Mouse (Mus musculus) heart, embryonic 10.5 days (tissue): ENCODE measurements at regions not wholly inside any gene's neighbourhood (a gene's known extent, or its start where the extent isn't known, plus 50 kb on each side); places are given as distances from the start of the nearest gene placed in this dataset.

ENCODE experiments used
- DNase-seq: peaks from one replicate; pipeline ENCODE4 v3.0.0-alpha.2; 2017; ENCODE audit warnings: low spot score
- H3K27ac ChIP-seq: fragments of 300-500 bp; sonication (generic); 2 replicates; pipeline ENCODE4 v1.5.1; 2016; ENCODE audit warnings: mild to moderate bottlenecking
- H3K27me3 ChIP-seq: fragments of 300-500 bp; sonication (generic); 2 replicates; pipeline ENCODE4 v1.6.1; 2016; ENCODE audit warnings: mild to moderate bottlenecking; ENCODE audit not compliant: poor library complexity, insufficient read depth, severe bottlenecking
- H3K36me3 ChIP-seq: fragments of 300-500 bp; sonication (generic); 2 replicates; pipeline ENCODE4 v1.6.1; 2016; ENCODE audit warnings: mild to moderate bottlenecking, moderate library complexity
- H3K4me1 ChIP-seq: fragments of 300-500 bp; sonication (generic); 2 replicates; pipeline ENCODE4 v1.6.1; 2016; ENCODE audit warnings: mild to moderate bottlenecking
- H3K4me3 ChIP-seq: fragments of 300-500 bp; sonication (generic); 2 replicates; pipeline ENCODE4 v1.5.1; 2016; ENCODE audit warnings: mild to moderate bottlenecking, moderate library complexity
- H3K9me3 ChIP-seq: fragments of 300-500 bp; sonication (generic); 2 replicates; pipeline ENCODE4 v1.6.1; 2016; ENCODE audit warnings: mild to moderate bottlenecking, moderate library complexity
- WGBS: fragments of 180-500 bp; shearing (Covaris S2); methylation state at CpG from one replicate; pipeline ENCODE4 v1.1.7; 2016; 5-methylcytosine and 5-hydroxymethylcytosine counted together

DNA sequence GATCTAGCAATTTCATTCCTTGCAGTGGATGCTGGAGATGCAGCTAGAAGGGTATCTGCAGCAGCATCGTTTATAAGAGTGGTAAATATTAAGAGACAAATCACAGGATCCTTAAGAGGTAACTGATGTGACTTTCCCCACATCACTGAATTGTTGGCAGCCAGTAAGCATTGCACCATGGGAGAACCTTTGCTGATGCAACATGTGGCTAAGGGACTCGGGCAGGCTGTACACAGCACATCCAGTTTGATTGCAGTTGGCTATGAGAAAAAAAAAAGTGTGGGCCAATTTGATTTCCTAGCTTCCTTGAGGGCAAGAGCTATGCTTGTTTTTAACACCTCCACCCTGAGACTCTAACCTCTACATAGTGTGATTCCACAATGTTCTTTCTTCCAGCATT lies 179.4 kb downstream of the Ktn1 start:
- no peaks in the 10 kb centered on the region for H3K4me1 ChIP-seq
- no peaks in the 10 kb centered on the region for H3K36me3 ChIP-seq
- WGBS = 82% methylated on average over 2 of the region's 2 CpGs
- H3K27me3 ChIP-seq = no peaks in the 10 kb centered on the region
- no peak overlapping the region for H3K4me3 ChIP-seq
- H3K9me3 ChIP-seq = no peaks in the 10 kb centered on the region
- H3K27ac ChIP-seq = no peak overlapping the region
- no peak for DNase-seq

- WGBS = 85% methylated on average over 10 of the region's 10 CpGs
- DNase-seq = no peak
- Histone ChIP-seq H3K27ac (no peak overlapping the region), H3K9me3 (no peaks in the 10 kb centered on the region), H3K27me3 (no peaks in the 10 kb centered on the region), H3K4me3 (no peak overlapping the region), H3K36me3 (no peaks in the 10 kb centered on the region), H3K4me1 (no peaks in the 10 kb centered on the region)
Observed at GRCm38 (mm10) chr14:47833696-47834095, 185.4 kb downstream of the Ktn1 start.

DNA sequence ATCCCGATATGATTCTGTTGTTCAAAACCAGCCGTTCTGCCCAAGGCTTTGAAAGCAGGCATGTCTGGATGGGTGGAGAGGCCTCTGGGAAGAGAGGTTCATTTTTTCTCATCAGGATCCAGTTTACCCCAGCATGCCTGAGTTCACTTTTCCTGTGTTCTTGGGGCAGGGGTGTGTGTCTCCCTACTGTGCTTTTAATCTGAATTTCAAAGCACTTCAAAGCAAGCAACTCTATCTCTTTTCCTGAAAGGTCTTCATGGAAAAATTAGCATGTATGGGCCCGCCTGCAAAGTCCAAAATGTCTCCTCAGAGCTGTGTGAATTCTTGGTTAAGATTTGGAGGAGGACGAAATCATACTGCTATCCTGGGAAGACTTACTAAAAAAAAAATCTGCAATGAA lies 187.2 kb downstream of the Ktn1 start:
- no peaks in the 10 kb centered on the region for H3K4me1 ChIP-seq
- H3K27me3 ChIP-seq = no peaks in the 10 kb centered on the region
- H3K9me3 ChIP-seq = no peaks in the 10 kb centered on the region
- WGBS = 82% methylated on average over 4 of the region's 4 CpGs
- H3K36me3 ChIP-seq = no peaks in the 10 kb centered on the region
- H3K4me3 ChIP-seq = no peak overlapping the region
- no peak for DNase-seq
- H3K27ac ChIP-seq = no peak overlapping the region

DNA sequence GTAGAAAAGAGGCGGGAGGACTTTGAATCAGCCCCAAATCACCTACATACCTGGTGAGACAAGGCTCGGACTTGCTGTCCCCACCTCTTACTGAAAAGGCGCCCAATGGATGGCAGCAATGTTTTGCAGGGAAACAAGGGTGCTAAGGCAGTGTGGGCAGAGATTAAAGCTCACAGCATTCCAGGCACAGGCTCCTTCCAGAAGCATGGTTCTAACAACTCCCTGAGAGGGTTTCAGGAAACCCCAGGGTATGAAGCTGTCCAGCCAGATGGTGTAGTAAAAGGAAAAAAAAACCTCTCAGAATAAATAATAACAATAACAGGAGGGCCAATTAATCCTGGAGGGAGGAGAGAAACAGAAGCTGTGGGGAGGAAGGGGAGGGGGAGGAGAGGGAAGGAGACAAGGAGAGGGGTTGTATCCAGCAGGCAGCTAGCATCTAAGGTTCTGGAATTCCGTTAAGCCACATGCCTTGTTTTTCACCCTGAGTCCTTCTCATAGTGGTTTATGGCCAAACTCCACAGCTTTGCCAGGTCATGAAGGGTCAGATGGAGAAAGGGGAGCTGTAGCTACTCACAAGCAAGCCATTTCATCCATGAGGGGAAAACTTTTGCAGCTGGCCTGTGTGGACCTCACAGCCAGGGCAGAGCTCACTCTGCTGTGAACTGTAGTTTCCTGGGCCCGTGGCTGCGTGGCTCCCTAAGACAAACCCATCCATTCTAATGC lies 191.4 kb downstream of the Ktn1 start:
- no peaks in the 10 kb centered on the region for H3K36me3 ChIP-seq
- no peak overlapping the region for H3K4me3 ChIP-seq
- no peak for DNase-seq
- no peaks in the 10 kb centered on the region for H3K27me3 ChIP-seq
- WGBS = 56% methylated on average over 6 of the region's 6 CpGs
- H3K9me3 ChIP-seq = no peaks in the 10 kb centered on the region
- H3K4me1 ChIP-seq = no peaks in the 10 kb centered on the region
- no peak overlapping the region for H3K27ac ChIP-seq

- 63% methylated on average over 1 of the region's 1 CpGs for WGBS
- Histone ChIP-seq H3K27me3 (no peaks in the 10 kb centered on the region), H3K4me1 (no peaks in the 10 kb centered on the region), H3K27ac (no peak overlapping the region), H3K9me3 (no peaks in the 10 kb centered on the region), H3K4me3 (no peak overlapping the region), H3K36me3 (no peaks in the 10 kb centered on the region)
- no peak for DNase-seq
Observed at GRCm38 (mm10) chr14:47844366-47844765, 196.1 kb downstream of the Ktn1 start.

- Histone ChIP-seq H3K36me3 (no peaks in the 10 kb centered on the region), H3K27ac (no peak overlapping the region), H3K27me3 (no peaks in the 10 kb centered on the region), H3K4me3 (no peak overlapping the region), H3K9me3 (no peaks in the 10 kb centered on the region), H3K4me1 (no peaks in the 10 kb centered on the region)
- 84% methylated on average over 4 of the region's 4 CpGs for WGBS
- DNase-seq = no peak
Observed at GRCm38 (mm10) chr14:47848861-47849260, 200.6 kb downstream of the Ktn1 start.

DNA sequence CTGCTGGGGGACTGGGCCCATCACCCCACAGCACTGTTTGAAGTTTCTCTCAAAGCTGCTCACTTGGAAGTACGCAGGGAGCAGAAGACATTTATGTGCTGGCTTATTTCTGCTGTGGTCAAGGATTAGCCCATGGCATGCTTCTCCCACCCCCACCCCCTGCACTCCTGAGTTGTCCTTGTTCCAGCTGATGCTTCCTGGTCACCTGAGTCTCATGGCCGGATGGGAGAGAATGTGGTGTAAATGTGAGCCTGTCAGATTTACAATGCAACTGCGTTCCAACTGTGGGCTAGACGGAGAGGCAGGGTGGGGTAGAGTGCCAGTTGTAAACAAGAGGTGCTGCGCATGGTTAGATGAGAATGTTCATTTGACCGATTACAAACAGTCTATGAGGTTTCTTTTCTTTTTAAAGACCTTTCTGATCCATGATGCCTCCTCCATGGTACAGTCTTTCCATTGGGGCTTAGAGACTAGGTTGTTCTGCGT lies 208.1 kb downstream of the Ktn1 start:
- DNase-seq = no peak
- Histone ChIP-seq H3K36me3 (no peaks in the 10 kb centered on the region), H3K9me3 (no peaks in the 10 kb centered on the region), H3K27me3 (no peaks in the 10 kb centered on the region), H3K27ac (no peak overlapping the region), H3K4me1 (no peaks in the 10 kb centered on the region), H3K4me3 (no peak overlapping the region)
- 66% methylated on average over 7 of the region's 7 CpGs for WGBS

DNA sequence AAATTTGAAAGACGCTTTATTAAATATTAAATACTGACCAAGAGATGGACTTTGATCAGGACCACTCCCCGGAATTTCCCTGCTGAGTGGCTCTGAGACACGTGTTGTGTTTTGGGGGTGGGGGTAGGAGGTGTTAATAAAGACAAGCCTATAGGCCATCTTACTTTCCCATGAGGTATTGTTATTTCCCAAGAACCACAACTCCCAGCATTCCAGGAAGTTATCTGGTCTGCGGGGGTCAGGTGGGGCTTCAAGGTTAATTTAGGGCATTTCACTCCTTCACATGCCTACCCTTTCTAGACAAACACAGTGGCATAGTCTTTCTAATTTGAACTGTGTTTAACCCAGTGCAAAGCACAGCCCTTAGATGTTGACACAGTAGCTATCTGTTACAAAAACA lies 209.0 kb downstream of the Ktn1 start:
- Histone ChIP-seq H3K4me3 (no peak overlapping the region), H3K27ac (no peak overlapping the region), H3K36me3 (no peaks in the 10 kb centered on the region), H3K9me3 (no peaks in the 10 kb centered on the region), H3K4me1 (no peaks in the 10 kb centered on the region), H3K27me3 (no peaks in the 10 kb centered on the region)
- DNase-seq = no peak
- 73% methylated on average over 4 of the region's 4 CpGs for WGBS

DNA sequence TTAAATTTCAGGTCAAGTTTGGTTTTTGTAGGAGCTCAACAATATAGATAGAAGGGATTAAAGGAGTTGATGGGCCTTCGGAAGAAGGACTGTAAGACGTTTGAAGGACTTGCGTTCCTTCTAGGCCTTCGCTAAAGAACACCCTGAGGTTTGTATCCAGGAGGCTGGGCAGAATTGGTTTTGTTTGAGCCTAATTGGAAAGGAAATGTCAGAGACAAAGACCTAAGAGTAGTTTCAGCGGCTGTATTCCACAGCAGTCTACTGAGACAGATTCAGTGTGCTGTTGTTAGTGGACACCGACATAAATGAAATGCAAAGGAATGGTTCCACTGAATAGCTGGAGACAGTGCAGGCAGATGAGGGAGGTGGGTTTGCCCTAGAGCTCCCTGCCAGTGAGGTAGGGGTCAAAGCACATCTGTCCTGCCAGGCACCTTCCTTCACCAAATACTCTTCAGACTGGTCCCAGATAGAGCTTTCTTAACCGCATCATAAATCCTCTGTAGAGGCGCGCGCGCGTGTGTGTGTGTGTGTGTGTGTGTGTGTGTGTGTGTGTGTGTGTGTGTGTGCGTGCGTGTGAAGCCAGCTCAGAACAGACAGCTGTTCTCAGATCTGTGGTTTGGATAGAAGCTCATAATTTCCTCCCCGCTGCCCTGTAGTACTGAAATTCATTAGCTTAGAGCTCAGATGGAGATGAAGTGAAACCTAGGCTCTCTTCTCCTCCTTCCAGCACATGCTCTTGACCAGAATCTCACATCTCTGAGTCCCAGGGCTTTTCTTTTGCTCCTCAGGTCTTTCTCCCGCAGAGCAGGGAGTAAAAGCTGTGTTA lies 209.7 kb downstream of the Ktn1 start:
- Histone ChIP-seq H3K27ac (no peak overlapping the region), H3K4me1 (no peaks in the 10 kb centered on the region), H3K27me3 (no peaks in the 10 kb centered on the region), H3K4me3 (no peak overlapping the region), H3K9me3 (no peaks in the 10 kb centered on the region), H3K36me3 (no peaks in the 10 kb centered on the region)
- DNase-seq = no peak
- WGBS = 83% methylated on average over 16 of the region's 16 CpGs

- H3K4me3 ChIP-seq = no peak overlapping the region
- H3K4me1 ChIP-seq = no peaks in the 10 kb centered on the region
- no peak overlapping the region for H3K27ac ChIP-seq
- H3K36me3 ChIP-seq = no peaks in the 10 kb centered on the region
- H3K27me3 ChIP-seq = no peaks in the 10 kb centered on the region
- DNase-seq = no peak
- 58% methylated on average over 1 of the region's 1 CpGs for WGBS
- no peaks in the 10 kb centered on the region for H3K9me3 ChIP-seq
Observed at GRCm38 (mm10) chr14:47862556-47862955, 214.3 kb downstream of the Ktn1 start.

GRCm38 (mm10) chr14:47863067-47863466 lies 214.8 kb downstream of the Ktn1 start:
- H3K27ac ChIP-seq = no peak overlapping the region
- no peaks in the 10 kb centered on the region for H3K36me3 ChIP-seq
- DNase-seq = no peak
- no peak overlapping the region for H3K4me3 ChIP-seq
- H3K9me3 ChIP-seq = no peaks in the 10 kb centered on the region
- H3K4me1 ChIP-seq = no peaks in the 10 kb centered on the region
- H3K27me3 ChIP-seq = no peaks in the 10 kb centered on the region
- WGBS = 74% methylated on average over 5 of the region's 5 CpGs

- WGBS = 84% methylated on average over 6 of the region's 6 CpGs
Observed at GRCm38 (mm10) chr14:47863701-47864100, 215.5 kb downstream of the Ktn1 start.

DNA sequence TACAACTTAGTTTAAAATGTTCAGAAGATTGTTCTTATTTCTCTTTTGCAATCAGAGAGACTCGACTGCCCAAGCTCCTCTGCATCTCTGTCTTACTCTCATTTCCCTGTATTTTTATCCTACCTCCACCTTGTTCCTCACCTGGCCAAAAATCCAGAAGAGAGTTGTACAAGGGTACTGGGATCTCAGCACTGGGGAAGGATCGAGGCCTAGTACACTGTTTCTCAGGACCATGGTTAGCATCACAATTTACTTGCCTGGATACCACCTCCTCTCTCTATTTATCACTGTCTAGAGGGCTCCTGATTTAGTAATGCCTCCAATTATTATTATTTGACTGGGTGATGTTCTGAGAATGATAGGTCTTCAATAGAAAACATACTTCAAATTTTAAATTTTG lies 218.8 kb downstream of the Ktn1 start:
- Histone ChIP-seq H3K4me1 (no peaks in the 10 kb centered on the region), H3K36me3 (no peaks in the 10 kb centered on the region), H3K9me3 (no peaks in the 10 kb centered on the region), H3K27me3 (no peaks in the 10 kb centered on the region), H3K4me3 (no peak overlapping the region), H3K27ac (no peak overlapping the region)
- WGBS = 81% methylated on average over 2 of the region's 2 CpGs
- DNase-seq = no peak

More at GRCm38 (mm10) chr14:47863701-47864100, 215.5 kb downstream of the Ktn1 start:
- no peak for DNase-seq
- no peaks in the 10 kb centered on the region for H3K36me3 ChIP-seq
- no peaks in the 10 kb centered on the region for H3K27me3 ChIP-seq
- H3K4me3 ChIP-seq = no peak overlapping the region
- no peaks in the 10 kb centered on the region for H3K4me1 ChIP-seq
- no peaks in the 10 kb centered on the region for H3K9me3 ChIP-seq
- H3K27ac ChIP-seq = no peak overlapping the region
